Mouse (Mus musculus) c-Kit-positive CD71-positive TER-119-negative erythroid progenitor cells, embryonic 14.5 days (primary cell): ENCODE data around the gene Smpdl3b.

Experiments
- DNase-seq: peaks from one replicate; pipeline ENCODE4 v3.0.0-alpha.2; 2013; ENCODE audit warnings: low read depth

Gene Smpdl3b

DNA sequence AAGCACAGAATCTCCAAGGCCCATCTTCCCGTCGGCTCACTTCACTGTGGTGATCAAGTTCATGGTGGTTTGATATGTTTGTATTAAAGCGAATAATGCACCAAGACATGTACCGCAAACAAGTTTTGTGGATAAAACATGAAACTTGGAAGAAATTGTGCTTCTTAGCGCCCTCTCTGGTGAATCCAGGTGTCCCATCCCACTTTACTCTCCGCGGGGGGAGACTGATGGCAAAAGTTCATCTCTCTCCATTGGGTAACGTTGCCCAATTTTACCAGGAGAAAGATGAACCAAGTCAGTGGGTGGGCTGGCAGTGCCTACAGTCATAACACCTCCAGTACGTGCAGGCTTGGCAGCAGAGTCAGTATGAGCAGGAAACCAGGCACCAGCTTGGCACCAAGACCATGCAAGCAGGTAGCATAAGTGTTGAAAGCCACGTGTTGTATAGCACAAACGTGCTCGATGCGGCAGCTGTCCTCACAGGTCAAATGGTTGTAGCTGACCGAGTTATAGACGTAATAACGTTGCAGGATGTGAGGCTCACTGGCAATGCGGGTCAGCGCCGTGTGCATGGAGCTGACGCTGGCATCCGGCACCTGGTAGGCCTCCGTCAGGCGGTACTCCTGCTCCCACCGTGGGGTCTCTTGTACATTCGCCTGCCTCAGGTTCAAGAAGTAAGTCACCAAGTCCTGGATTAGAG lies 23.8 kb downstream of the Smpdl3b start:
- DNase-seq: no peak

DNA sequence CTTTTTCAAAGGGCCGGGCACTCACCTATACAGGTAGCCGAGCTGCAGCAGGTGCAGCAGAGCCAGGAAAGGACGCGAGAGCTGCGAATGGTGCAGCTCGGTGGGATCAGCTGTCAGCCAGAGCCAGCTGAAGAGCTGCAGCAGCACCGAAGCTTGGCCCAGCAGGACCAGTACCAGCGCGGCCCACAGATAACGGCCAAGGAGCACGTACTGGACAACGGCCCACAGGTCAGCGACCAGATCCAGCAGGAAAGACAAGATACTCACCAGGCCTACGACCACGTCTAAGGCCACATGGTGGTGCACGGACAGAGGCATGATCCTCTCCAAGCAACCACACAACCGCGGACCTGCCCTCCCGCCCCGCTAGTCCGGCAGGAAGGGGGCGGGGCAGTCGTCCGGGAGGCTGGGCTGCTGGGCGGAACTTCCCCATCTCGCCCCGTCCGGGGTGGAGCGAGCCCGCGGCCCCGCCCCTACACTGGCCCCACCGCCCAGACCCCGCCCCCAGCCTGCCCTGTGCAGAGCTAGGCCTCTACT lies 24.8 kb downstream of the Smpdl3b start, which contains the start of gene Xkr8:
Xkr8 (minus strand) TSS at position 399 of the 537 bp plus-strand sequence.
- DNase-seq: peak; percentile 81

DNA sequence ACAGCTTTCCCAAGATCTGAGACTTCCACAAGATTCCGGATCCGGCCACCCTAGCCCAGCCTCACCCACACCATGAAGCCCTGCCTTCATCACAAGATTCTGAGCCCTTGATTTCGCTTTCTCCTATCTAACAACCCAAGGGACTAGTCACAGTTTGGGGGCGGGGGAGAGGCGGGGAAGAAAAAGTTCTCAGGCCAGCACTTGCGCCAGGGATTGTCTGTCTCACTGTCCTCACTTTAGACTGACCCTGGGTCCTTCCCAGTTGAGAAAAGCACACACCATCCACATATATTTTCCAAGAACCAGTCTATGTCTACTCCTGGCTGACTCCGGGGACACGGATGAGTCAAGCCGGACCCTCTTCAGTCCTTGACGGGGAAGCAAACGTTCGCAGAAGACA lies 25.4 kb downstream of the Smpdl3b start:
- DNase-seq: no peak

DNA sequence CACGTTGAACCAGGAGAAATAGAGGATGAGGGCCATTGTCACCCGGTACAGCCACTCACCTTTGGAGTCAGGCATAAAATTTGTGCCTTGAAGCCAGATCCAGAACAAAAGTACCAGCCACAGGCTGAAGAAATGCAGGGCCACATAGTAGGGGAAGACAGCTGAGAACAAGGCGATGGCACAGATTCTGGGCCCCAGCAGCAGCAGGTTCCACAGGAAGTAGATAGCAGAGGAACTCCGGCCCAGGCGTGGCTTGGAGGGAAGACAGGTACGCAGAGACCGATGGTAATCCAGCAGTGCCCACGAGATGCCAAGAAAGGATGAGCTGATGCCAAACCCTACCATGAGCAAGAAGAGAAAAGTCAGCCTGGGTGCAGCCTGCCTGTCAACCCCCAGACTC lies 28.8 kb downstream of the Smpdl3b start:
- DNase-seq: no peak

DNA sequence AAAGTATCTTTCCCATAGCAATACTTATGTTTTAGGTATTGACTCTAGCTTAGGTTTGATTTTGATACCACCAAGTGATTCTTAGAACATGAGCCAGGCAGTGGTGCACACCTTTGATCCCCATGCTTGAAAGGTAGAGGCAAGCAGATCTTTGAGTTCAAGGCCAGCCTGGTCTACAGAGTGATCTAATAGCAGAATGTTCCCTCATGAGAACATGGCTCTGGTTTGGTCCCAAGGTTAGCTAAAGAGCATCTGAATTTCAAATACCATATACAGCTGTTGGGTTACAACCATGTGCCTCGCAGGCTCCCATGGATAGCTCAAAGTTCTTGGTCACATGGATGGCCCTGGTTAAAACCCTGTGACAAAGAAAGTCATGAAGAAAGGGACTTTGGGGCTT lies 38.8 kb downstream of the Smpdl3b start:
- no peak for DNase-seq

DNA sequence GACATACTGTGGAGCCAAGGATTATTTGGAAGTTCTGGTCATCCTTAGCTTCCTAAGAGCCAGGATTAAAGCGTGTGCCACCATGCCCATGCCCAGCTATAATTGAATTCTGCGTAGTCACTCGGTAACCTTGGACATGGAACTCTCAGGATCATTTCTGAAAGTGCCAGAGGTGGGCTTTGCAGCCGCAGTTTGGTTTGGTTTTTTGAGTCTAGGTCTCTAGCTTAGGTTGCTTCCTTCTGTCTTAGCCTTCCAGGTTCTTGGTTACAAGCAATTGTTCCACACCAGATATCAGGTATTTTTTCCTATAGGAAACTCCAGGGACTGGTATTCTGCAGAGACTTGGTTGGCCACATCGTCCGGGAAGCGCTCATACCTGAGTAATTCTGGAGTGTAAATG lies 43.9 kb downstream of the Smpdl3b start:
- no peak for DNase-seq

DNA sequence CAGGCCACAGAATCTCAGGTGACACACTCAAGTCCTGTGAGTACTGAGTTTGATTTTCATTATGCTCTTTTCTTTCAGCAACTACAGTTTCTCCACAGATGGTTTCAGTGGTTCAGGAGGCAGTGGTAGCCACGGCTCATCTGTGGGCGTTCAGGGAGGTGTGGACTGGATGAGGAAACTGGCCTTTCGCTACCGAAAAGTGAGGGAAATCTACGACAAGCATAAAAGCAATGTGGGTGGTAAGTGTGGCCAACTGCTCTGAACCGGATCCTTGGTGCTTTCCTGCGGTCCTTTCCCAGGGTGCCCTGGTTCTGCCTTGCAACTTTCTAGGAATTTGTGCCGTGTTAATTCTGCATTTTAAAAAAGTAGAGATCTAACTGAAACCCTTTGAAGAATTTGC lies 50.2 kb downstream of the Smpdl3b start:
- DNase-seq: no peak

DNA sequence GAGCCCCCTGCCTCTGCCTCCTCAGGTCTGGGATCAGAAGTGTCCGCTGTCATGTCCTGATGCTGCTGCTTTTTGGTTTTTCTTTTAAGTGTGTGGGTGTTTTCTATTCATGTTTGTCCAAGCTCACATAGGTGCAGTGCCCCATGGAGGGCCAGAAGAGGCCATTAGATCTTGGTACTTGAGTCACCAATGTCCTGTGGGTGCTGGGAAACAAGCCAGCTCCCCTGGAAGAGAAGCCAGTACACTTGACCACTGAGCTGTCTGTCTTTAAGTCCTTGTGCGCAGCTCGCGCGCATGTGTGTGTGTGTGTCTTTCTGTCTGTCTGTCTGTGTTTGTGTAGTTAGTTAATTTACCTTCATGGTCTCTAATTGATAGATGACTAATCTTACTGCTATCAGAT lies 55.0 kb downstream of the Smpdl3b start:
- DNase-seq: no peak

DNA sequence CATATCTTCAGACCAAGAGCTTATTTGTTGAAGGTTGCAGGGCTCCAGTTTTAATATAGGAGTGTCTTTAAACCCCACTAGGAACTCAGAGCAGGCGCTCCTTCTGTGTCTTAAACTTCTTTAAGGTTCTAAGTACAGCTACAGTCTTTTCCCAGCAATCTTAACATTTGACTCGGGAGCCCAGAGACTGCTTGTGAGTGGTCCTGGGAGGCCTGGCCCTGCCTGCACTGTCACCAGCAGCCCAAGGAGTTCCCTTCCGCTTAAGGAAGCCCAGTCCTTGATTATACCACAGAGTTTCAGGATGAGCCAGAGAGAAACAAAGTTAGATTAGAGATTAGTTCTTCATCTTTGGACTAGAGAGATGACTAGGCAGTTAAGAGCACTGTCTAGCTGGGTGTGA lies 63.7 kb downstream of the Smpdl3b start:
- no peak for DNase-seq

DNA sequence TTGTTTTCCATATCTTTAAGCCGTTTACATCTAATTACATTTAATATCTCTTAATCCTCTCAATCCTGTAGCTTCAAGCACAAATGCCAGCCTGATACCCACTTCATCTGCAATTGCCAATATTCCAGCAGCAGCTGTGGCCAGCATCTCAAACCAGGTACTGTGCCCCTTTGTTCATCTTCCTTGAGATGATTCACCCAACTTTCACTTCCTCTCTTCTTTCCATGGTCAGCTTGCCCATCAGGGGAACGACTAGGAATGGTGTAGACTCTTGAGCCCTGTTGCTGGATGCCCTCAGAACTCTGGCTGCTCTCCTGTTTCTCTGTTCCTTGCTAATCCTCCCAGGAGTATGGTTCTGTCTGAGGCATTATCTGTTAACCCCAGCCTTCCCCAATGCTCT lies 67.4 kb downstream of the Smpdl3b start:
- DNase-seq: no peak
